Mouse (Mus musculus) embryonic facial prominence, embryonic 13.5 days (tissue): Measurements from ENCODE around the gene Ddah2. TPM values are rescaled to one million over a fixed set of nuclear protein-coding genes. Genes with fewer than 3 reads are reported as not detected.

Experiments
- ATAC-seq: fragments of 200-750 bp; cut with Nextera tagmentation; 2 replicates; pipeline ENCODE4 v1.8.0; 2017; ENCODE audit warnings: low read depth; ENCODE audit not compliant: insufficient number of reproducible peaks, insufficient read depth, low FRiP score, low TSS enrichment
- H3K27ac ChIP-seq: fragments of 300-500 bp; sonication (generic); 2 replicates; pipeline ENCODE4 v1.5.1; 2015; ENCODE audit warnings: moderate library complexity, mild to moderate bottlenecking, inconsistent platforms
- H3K27me3 ChIP-seq: fragments of 300-500 bp; sonication (generic); 2 replicates; pipeline ENCODE4 v1.6.1; 2015; ENCODE audit warnings: mild to moderate bottlenecking, inconsistent platforms
- H3K36me3 ChIP-seq: fragments of 300-500 bp; sonication (generic); 2 replicates; pipeline ENCODE4 v1.6.1; 2015; ENCODE audit warnings: mild to moderate bottlenecking, inconsistent platforms
- H3K4me1 ChIP-seq: fragments of 300-500 bp; sonication (generic); 2 replicates; pipeline ENCODE4 v1.6.1; 2015; ENCODE audit warnings: inconsistent platforms
- H3K4me2 ChIP-seq: fragments of 300-500 bp; sonication (generic); 2 replicates; pipeline ENCODE4 v1.6.1; 2015; ENCODE audit warnings: moderate library complexity, mild to moderate bottlenecking, inconsistent platforms
- H3K4me3 ChIP-seq: fragments of 300-500 bp; sonication (generic); 2 replicates; pipeline ENCODE4 v1.5.1; 2015; ENCODE audit warnings: mild to moderate bottlenecking, inconsistent platforms
- H3K9ac ChIP-seq: fragments of 300-500 bp; sonication (generic); 2 replicates; pipeline ENCODE4 v1.6.1; 2015; ENCODE audit warnings: mild to moderate bottlenecking, inconsistent platforms
- H3K9me3 ChIP-seq: fragments of 300-500 bp; sonication (generic); 2 replicates; pipeline ENCODE4 v1.6.1; 2016; ENCODE audit warnings: inconsistent platforms
- WGBS: fragments of 180-500 bp; shearing (Covaris S2); methylation state at CpG from one replicate; pipeline ENCODE4 v1.1.7; 2015; ENCODE audit warnings: mixed read lengths; 5-methylcytosine and 5-hydroxymethylcytosine counted together
- polyA plus RNA-seq: library from polyadenylated mRNA; unstranded; fragments of >200 nt; fragmentation: Nextera tagmentation; extraction: Ambion mirVana; gene quantifications from 2 replicates; pipeline ENCODE4 v1.2.1, GENCODE M21; 2015

Ddah2 gene
- polyA plus RNA-seq, 1 experiment from 2014 or later, result 374 TPM

DNA sequence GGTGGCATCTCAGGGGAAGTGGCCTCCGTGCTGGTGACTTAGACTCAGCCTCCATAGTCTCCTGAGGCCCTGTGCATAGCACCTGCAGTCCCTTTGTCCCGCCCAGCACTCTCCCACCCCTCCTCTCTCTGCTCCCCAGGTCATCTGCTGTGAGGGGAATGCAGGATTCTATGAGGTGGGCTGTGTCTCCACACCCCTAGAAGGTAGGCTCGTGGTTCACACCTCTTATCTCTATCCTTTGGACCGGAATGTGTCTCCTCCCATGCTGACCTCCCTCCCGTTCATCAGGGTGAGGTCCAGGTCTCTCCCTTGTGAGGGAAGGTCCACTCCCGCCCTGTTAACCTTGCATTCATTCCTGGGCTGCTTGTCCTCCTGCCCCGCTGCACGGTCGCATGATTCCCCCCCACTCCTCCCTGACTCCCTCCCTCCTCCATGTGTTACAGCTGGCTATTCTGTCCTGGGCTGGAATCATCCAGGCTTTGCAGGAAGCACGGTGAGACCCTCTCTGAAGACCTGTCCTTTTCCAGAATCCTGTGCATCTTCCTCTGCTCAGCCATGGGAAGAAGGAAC, 41.4 kb downstream of the Ddah2 start:
- 80% methylated on average over 10 of the region's 10 CpGs for WGBS
- Histone ChIP-seq H3K4me3 (no peak overlapping the region), H3K4me2 (no peak overlapping the region), H3K27ac (no peak overlapping the region), H3K9ac (no peak overlapping the region), H3K36me3 (peaks cover 89% of the 10 kb centered on the region), H3K9me3 (no peaks in the 10 kb centered on the region), H3K27me3 (no peaks in the 10 kb centered on the region), H3K4me1 (no peaks in the 10 kb centered on the region)
- ATAC-seq, result no peak

DNA sequence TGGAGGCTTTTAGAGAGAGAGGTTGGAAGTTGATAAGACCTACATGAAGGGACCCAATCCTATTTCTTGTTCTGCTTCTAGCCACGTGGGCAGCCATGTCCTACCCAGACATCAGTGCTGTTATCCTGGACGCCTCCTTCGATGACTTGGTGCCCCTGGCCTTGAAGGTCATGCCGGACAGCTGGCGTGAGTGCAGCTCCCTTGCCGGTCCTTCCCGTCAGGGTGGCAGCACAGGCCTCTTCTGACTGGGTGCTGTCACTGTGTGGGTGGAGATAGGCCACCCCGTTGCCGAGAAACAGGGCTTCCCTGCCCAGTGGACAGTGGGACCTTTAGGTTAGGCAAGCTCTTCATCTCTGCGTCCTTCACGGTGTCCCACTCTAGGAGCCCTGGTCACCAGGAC, 42.3 kb downstream of the Ddah2 start:
- Histone ChIP-seq H3K27ac (no peak overlapping the region), H3K9me3 (no peaks in the 10 kb centered on the region), H3K4me3 (no peak overlapping the region), H3K4me2 (no peak overlapping the region), H3K27me3 (no peaks in the 10 kb centered on the region), H3K4me1 (peaks cover 6% of the 10 kb centered on the region; the same call in 1 of the 2 replicates), H3K9ac (no peak overlapping the region), H3K36me3 (peaks cover 80% of the 10 kb centered on the region)
- no peak for ATAC-seq
- 90% methylated on average over 11 of the region's 11 CpGs for WGBS

GRCm38 (mm10) chr17:35102299-35102698, 43.5 kb downstream of the Ddah2 start:
- Histone ChIP-seq H3K9me3 (no peaks in the 10 kb centered on the region), H3K9ac (peak overlapping the region; percentile 32; the same call in 1 of the 2 replicates), H3K4me3 (no peak overlapping the region), H3K4me1 (peaks cover 8% of the 10 kb centered on the region; the same call in 1 of the 2 replicates), H3K36me3 (peaks cover 69% of the 10 kb centered on the region), H3K4me2 (no peak overlapping the region), H3K27ac (no peak overlapping the region), H3K27me3 (no peaks in the 10 kb centered on the region)
- 73% methylated on average over 7 of the region's 8 CpGs for WGBS
- ATAC-seq, result no peak

- Histone ChIP-seq H3K4me2 (no peak overlapping the region), H3K27me3 (no peaks in the 10 kb centered on the region), H3K36me3 (peaks cover 59% of the 10 kb centered on the region), H3K4me3 (no peak overlapping the region), H3K4me1 (peaks cover 8% of the 10 kb centered on the region; the same call in 1 of the 2 replicates), H3K27ac (no peak overlapping the region), H3K9ac (no peak overlapping the region), H3K9me3 (no peaks in the 10 kb centered on the region)
- WGBS, result 71% methylated on average over 6 of the region's 6 CpGs
- no peak for ATAC-seq
These were observed 44.4 kb downstream of the Ddah2 start for GRCm38 (mm10) chr17:35103221-35103690.

- no peak overlapping the region for H3K4me2 ChIP-seq
- H3K27me3 ChIP-seq, result no peaks in the 10 kb centered on the region
- ATAC-seq, result no peak
- peaks cover 8% of the 10 kb centered on the region; the same call in 1 of the 2 replicates for H3K4me1 ChIP-seq
- no peaks in the 10 kb centered on the region for H3K9me3 ChIP-seq
- 0 out of 2 replicates have a peak overlapping the region, but pooled peaks have one; percentile 46 for H3K9ac ChIP-seq
- WGBS, result 87% methylated on average over 7 of the region's 7 CpGs
- H3K4me3 ChIP-seq, result no peak overlapping the region
- H3K36me3 ChIP-seq, result peaks cover 51% of the 10 kb centered on the region
- no peak overlapping the region for H3K27ac ChIP-seq
These were observed 45.2 kb downstream of the Ddah2 start for GRCm38 (mm10) chr17:35104079-35104478.

GRCm38 (mm10) chr17:35104754-35105153, 45.9 kb downstream of the Ddah2 start:
- no peaks in the 10 kb centered on the region for H3K9me3 ChIP-seq
- H3K36me3 ChIP-seq, result peaks cover 44% of the 10 kb centered on the region
- no peak overlapping the region for H3K4me2 ChIP-seq
- ATAC-seq, result no peak
- H3K27me3 ChIP-seq, result no peaks in the 10 kb centered on the region
- H3K27ac ChIP-seq, result no peak overlapping the region
- 0 out of 2 replicates have a peak overlapping the region, but pooled peaks have one; percentile 44 for H3K9ac ChIP-seq
- H3K4me1 ChIP-seq, result peaks cover 8% of the 10 kb centered on the region; the same call in 1 of the 2 replicates
- 81% methylated on average over 6 of the region's 6 CpGs for WGBS
- H3K4me3 ChIP-seq, result no peak overlapping the region

DNA sequence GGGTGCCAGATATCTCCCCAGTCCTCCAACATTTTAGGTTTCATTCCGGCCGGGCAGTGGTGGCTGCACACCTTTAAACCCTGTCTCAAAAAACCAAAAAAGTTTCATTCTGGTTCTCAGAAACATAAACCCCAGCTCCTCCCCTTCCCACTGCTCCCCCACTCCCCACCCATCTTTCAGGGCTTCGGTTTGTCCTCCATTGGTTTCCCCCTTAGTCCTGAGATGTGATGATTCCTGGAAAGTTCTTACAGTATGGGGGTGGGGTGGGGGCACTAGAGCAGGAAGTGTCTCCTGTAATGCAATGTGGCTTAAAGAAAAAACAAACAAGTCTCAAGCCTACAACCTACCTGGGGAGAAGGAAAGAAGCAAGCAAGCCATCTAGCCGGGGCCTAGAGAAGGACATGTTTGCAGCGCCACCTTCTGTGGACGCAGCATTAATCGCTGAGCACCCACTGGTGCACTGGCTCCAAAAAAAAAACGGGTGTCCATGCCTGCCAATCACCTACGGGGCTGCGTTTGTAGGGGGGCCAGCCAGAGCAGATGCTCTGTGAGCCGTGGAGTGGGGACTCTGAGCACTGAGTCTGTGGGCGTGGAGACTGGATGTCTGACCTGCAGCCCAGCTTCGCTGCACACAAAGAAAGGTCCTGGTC, 47.0 kb downstream of the Ddah2 start:
- peaks cover 8% of the 10 kb centered on the region; the same call in 1 of the 2 replicates for H3K4me1 ChIP-seq
- WGBS, result 24% methylated on average over 13 of the region's 13 CpGs
- H3K27me3 ChIP-seq, result no peaks in the 10 kb centered on the region
- H3K9ac ChIP-seq, result peak overlapping the region; percentile 37
- H3K4me2 ChIP-seq, result peak overlapping the region; percentile 39
- ATAC-seq, result no peak
- no peak overlapping the region for H3K4me3 ChIP-seq
- H3K9me3 ChIP-seq, result no peaks in the 10 kb centered on the region
- H3K27ac ChIP-seq, result no peak overlapping the region
- peaks cover 33% of the 10 kb centered on the region for H3K36me3 ChIP-seq

- peak overlapping the region; percentile 39; the same call in 1 of the 2 replicates for H3K4me2 ChIP-seq
- no peaks in the 10 kb centered on the region for H3K9me3 ChIP-seq
- H3K36me3 ChIP-seq, result peaks cover 27% of the 10 kb centered on the region
- H3K4me1 ChIP-seq, result peaks cover 8% of the 10 kb centered on the region; the same call in 1 of the 2 replicates
- no peak overlapping the region for H3K4me3 ChIP-seq
- H3K9ac ChIP-seq, result no peak overlapping the region
- no peaks in the 10 kb centered on the region for H3K27me3 ChIP-seq
- no peak for ATAC-seq
- H3K27ac ChIP-seq, result no peak overlapping the region
- WGBS, result 62% methylated on average over 3 of the region's 3 CpGs
These were observed 47.7 kb downstream of the Ddah2 start for GRCm38 (mm10) chr17:35106522-35106921.

- H3K36me3 ChIP-seq, result peaks cover 11% of the 10 kb centered on the region
- H3K9me3 ChIP-seq, result no peaks in the 10 kb centered on the region
- H3K4me1 ChIP-seq, result peaks cover 8% of the 10 kb centered on the region; the same call in 1 of the 2 replicates
- H3K9ac ChIP-seq, result no peak within 1 kb of the TSS
- no peak for ATAC-seq
- H3K4me3 ChIP-seq, result no peak within 1 kb of the TSS
- no peak within 1 kb of the TSS for H3K27ac ChIP-seq
- WGBS, result 89% methylated on average over 6 of the region's 6 CpGs
- H3K27me3 ChIP-seq, result no peaks in the 10 kb centered on the region
- H3K4me2 ChIP-seq, result no peak within 1 kb of the TSS
These were observed 49.3 kb downstream of the Ddah2 start, which contains the start of gene Ly6g5c for GRCm38 (mm10) chr17:35108097-35108496. Gene Ly6g5c, plus strand, starts transcription at chr17:35108279.

Other genes with a start within 250 kb of the Ddah2 start
- gene Stk19, start 222.1 kb upstream of the Ddah2 start, polyA plus RNA-seq, result 25.4 and 29.4 TPM in 2 replicates
- 66.3 and 75.1 TPM in 2 replicates for gene Dxo, start 222.0 kb upstream of the Ddah2 start, polyA plus RNA-seq
- gene Skiv2l, start 208.8 kb upstream of the Ddah2 start, polyA plus RNA-seq, result 52.2 and 55.6 TPM in 2 replicates
- 119 and 126 TPM in 2 replicates for gene Nelfe, start 208.6 kb upstream of the Ddah2 start, polyA plus RNA-seq
- 1.6 and 5.7 TPM in 2 replicates for gene Cfb, start 196.5 kb upstream of the Ddah2 start, polyA plus RNA-seq
- gene Zbtb12, start 179.6 kb upstream of the Ddah2 start, polyA plus RNA-seq, result 5.5 and 7.1 TPM in 2 replicates
- gene Gm20547, start 177.0 kb upstream of the Ddah2 start, polyA plus RNA-seq, result not detected in 2 replicates
- 2.7 and 3.2 TPM in 2 replicates for gene C2, start 160.8 kb upstream of the Ddah2 start, polyA plus RNA-seq
- 98.5 and 100 TPM in 2 replicates for gene Ehmt2, start 160.6 kb upstream of the Ddah2 start, polyA plus RNA-seq
- gene Slc44a4, start 144.6 kb upstream of the Ddah2 start, polyA plus RNA-seq, result 0.24 and 0.83 TPM in 2 replicates
- gene Neu1, start 127.8 kb upstream of the Ddah2 start, polyA plus RNA-seq, result 18.8 and 20.3 TPM in 2 replicates
- gene Hspa1b, start 99.8 kb upstream of the Ddah2 start, polyA plus RNA-seq, result 0.53 and 0.87 TPM in 2 replicates
- gene Gm20481, start 89.1 kb upstream of the Ddah2 start, polyA plus RNA-seq, result not detected in 2 replicates
- gene Hspa1a, start 86.9 kb upstream of the Ddah2 start, polyA plus RNA-seq, result 5.8 and 6.1 TPM in 2 replicates
- gene Hspa1l, start 86.3 kb upstream of the Ddah2 start, polyA plus RNA-seq, result 0.77 and 0.85 TPM in 2 replicates
- 190 and 227 TPM in 2 replicates for gene Lsm2, start 77.2 kb upstream of the Ddah2 start, polyA plus RNA-seq
- gene Vars, start 58.0 kb upstream of the Ddah2 start, polyA plus RNA-seq, result 102 and 112 TPM in 2 replicates
- 0.33 and 0.38 TPM in 2 replicates for gene Vwa7, start 42.5 kb upstream of the Ddah2 start, polyA plus RNA-seq
- gene Sapcd1, start 31.0 kb upstream of the Ddah2 start, polyA plus RNA-seq, result 14.2 and 19.5 TPM in 2 replicates
- gene Msh5, start 12.3 kb upstream of the Ddah2 start, polyA plus RNA-seq, result 3.5 and 3.6 TPM in 2 replicates
- gene Clic1, start 9.1 kb upstream of the Ddah2 start, polyA plus RNA-seq, result 243 and 254 TPM in 2 replicates
- gene Ly6g6c, start 6.4 kb downstream of the Ddah2 start, polyA plus RNA-seq, result 0.87 and 1.0 TPM in 2 replicates
- 0.77 and 0.89 TPM in 2 replicates for gene Mpig6b, start 7.1 kb downstream of the Ddah2 start, polyA plus RNA-seq
- 4.3 and 4.9 TPM in 2 replicates for gene Ly6g6e, start 17.9 kb downstream of the Ddah2 start, polyA plus RNA-seq
- 0.77 and 1.3 TPM in 2 replicates for gene Ly6g6d, start 19.0 kb downstream of the Ddah2 start, polyA plus RNA-seq
- gene Ly6g6f, start 26.6 kb downstream of the Ddah2 start, polyA plus RNA-seq, result 0.18 and 0.23 TPM in 2 replicates
- gene Abhd16a, start 30.2 kb downstream of the Ddah2 start, polyA plus RNA-seq, result 89.6 and 90.1 TPM in 2 replicates
- not detected in 2 replicates for gene Ly6g5c, start 49.2 kb downstream of the Ddah2 start, polyA plus RNA-seq
- gene Ly6g5b, start 56.4 kb downstream of the Ddah2 start, polyA plus RNA-seq, result 1.1 and 1.6 TPM in 2 replicates
- 21.1 and 24.1 TPM in 2 replicates for gene Gpank1, start 62.4 kb downstream of the Ddah2 start, polyA plus RNA-seq
- gene Csnk2b, start 63.0 kb downstream of the Ddah2 start, polyA plus RNA-seq, result 278 and 298 TPM in 2 replicates
- gene D17H6S53E, start 67.3 kb downstream of the Ddah2 start, polyA plus RNA-seq, result 10.9 and 12.3 TPM in 2 replicates
- gene Apom, start 73.0 kb downstream of the Ddah2 start, polyA plus RNA-seq, result 0.28 and 8.7 TPM in 2 replicates
- 65.1 and 67.8 TPM in 2 replicates for gene Bag6, start 76.1 kb downstream of the Ddah2 start, polyA plus RNA-seq
- 193 and 244 TPM in 2 replicates for gene Prrc2a, start 105.9 kb downstream of the Ddah2 start, polyA plus RNA-seq
- gene Aif1, start 117.0 kb downstream of the Ddah2 start, polyA plus RNA-seq, result 8.1 and 9.8 TPM in 2 replicates
- gene Lst1, start 129.4 kb downstream of the Ddah2 start, polyA plus RNA-seq, result 13.1 and 16.1 TPM in 2 replicates
- gene Ltb, start 135.4 kb downstream of the Ddah2 start, polyA plus RNA-seq, result 1.8 and 2.1 TPM in 2 replicates
- gene Tnf, start 143.0 kb downstream of the Ddah2 start, polyA plus RNA-seq, result 0.37 TPM in 1 of 2 replicates, not detected in the other
- 0.24 TPM in 1 of 2 replicates, not detected in the other for gene Lta, start 146.3 kb downstream of the Ddah2 start, polyA plus RNA-seq
- not detected in 2 replicates for gene Gm16181, start 161.8 kb downstream of the Ddah2 start, polyA plus RNA-seq
- 3.9 and 4.1 TPM in 2 replicates for gene Atp6v1g2, start 174.6 kb downstream of the Ddah2 start, polyA plus RNA-seq
- 10.4 and 12.0 TPM in 2 replicates for gene Nfkbil1, start 176.8 kb downstream of the Ddah2 start, polyA plus RNA-seq
- 498 and 543 TPM in 2 replicates for gene Ddx39b, start 182.7 kb downstream of the Ddah2 start, polyA plus RNA-seq
- gene H2-D1, start 203.7 kb downstream of the Ddah2 start, polyA plus RNA-seq, result 28.7 and 30.7 TPM in 2 replicates